Mouse (Mus musculus): ENCODE measurements around the gene Acsbg2. TPM values are rescaled to one million over a fixed set of nuclear protein-coding genes. Genes with fewer than 3 reads are reported as not detected.

Gene Acsbg2
- polyA plus RNA-seq, 1 experiment from 2014 or later, result not detected

- H3K4me3 ChIP-seq, result no peak overlapping the region
- no peak overlapping the region for H3K27ac ChIP-seq (replicated peaks)
- ATAC-seq (ENCODE audit: low read depth), result no peak
- no peaks in the 10 kb centered on the region for H3K9me3 ChIP-seq
- WGBS, result 91% methylated on average over 8 of the region's 8 CpGs
- H3K4me2 ChIP-seq, result no peak overlapping the region
- peaks cover 9% of the 10 kb centered on the region; the same call in 1 of the 2 replicates for H3K27me3 ChIP-seq
- H3K36me3 ChIP-seq, result no peaks in the 10 kb centered on the region
- 0 out of 2 replicates have a peak, but pooled peaks cover 3% of the 10 kb centered on the region for H3K4me1 ChIP-seq (replicated peaks)
- no peak overlapping the region for H3K9ac ChIP-seq
Measured at GRCm38 (mm10) chr17:56836336-56836735, 37.9 kb downstream of the Acsbg2 start.

- no peak for ATAC-seq (ENCODE audit: low read depth)
Measured at GRCm38 (mm10) chr17:56833381-56833780, 40.9 kb downstream of the Acsbg2 start.

GRCm38 (mm10) chr17:56832918-56833317 is 41.3 kb downstream of the Acsbg2 start:
- Histone ChIP-seq H3K4me3 (no peak overlapping the region), H3K27me3 (peaks cover 31% of the 10 kb centered on the region), H3K36me3 (no peaks in the 10 kb centered on the region), H3K4me2 (no peak overlapping the region), H3K9me3 (no peaks in the 10 kb centered on the region), H3K4me1 (replicated peaks) (peaks cover 20% of the 10 kb centered on the region), H3K9ac (no peak overlapping the region), H3K27ac (replicated peaks) (no peak overlapping the region)
- WGBS, result 86% methylated on average over 1 of the region's 1 CpGs
- ATAC-seq (ENCODE audit: low read depth), result no peak

More at GRCm38 (mm10) chr17:56833381-56833780, 40.9 kb downstream of the Acsbg2 start:
- WGBS, result 90% methylated on average over 1 of the region's 1 CpGs
- H3K9ac ChIP-seq, result no peak overlapping the region
- H3K36me3 ChIP-seq, result no peaks in the 10 kb centered on the region
- no peak overlapping the region for H3K4me2 ChIP-seq
- no peak overlapping the region for H3K27ac ChIP-seq (replicated peaks)
- H3K4me1 ChIP-seq (replicated peaks), result peaks cover 20% of the 10 kb centered on the region
- H3K27me3 ChIP-seq, result peaks cover 28% of the 10 kb centered on the region
- H3K4me3 ChIP-seq, result no peak overlapping the region
- H3K9me3 ChIP-seq, result no peaks in the 10 kb centered on the region

- H3K27me3 ChIP-seq, result peaks cover 33% of the 10 kb centered on the region
- H3K9me3 ChIP-seq, result no peaks in the 10 kb centered on the region
- no peaks in the 10 kb centered on the region for H3K36me3 ChIP-seq
- peak; percentile 99 for ATAC-seq (ENCODE audit: low read depth)
- under 1% methylated on average over 42 of the region's 42 CpGs for whole genome bisulfite sequencing
- peaks cover 20% of the 10 kb centered on the region for H3K4me1 ChIP-seq (replicated peaks)
- peak overlapping the region; percentile 62 for H3K4me3 ChIP-seq
- peak overlapping the region; percentile 76 for H3K4me2 ChIP-seq
- H3K9ac ChIP-seq, result peak overlapping the region; percentile 47; the same call in 1 of the 2 replicates
- H3K27ac ChIP-seq (replicated peaks), result no peak overlapping the region
Measured at GRCm38 (mm10) chr17:56831111-56831816, 43.0 kb downstream of the Acsbg2 start.

- Histone ChIP-seq H3K36me3 (no peaks in the 10 kb centered on the region), H3K9ac (peak within 1 kb of the TSS; percentile 68), H3K4me3 (peak within 1 kb of the TSS; percentile 62), H3K4me2 (peak within 1 kb of the TSS; percentile 76), H3K9me3 (no peaks in the 10 kb centered on the region), H3K4me1 (replicated peaks) (peaks cover 20% of the 10 kb centered on the region), H3K27ac (replicated peaks) (peak within 1 kb of the TSS; percentile 43; the same call in 1 of the 2 replicates), H3K27me3 (peaks cover 33% of the 10 kb centered on the region)
- WGBS, result under 1% methylated on average over 36 of the region's 62 CpGs
- ATAC-seq (ENCODE audit: low read depth), result peak; percentile 36; the same call in 1 of the 2 replicates
Measured at GRCm38 (mm10) chr17:56830411-56831110, 43.7 kb downstream of the Acsbg2 start, which contains the start of gene Rfx2. Gene Rfx2, minus strand, starts transcription at chr17:56831013.

- Histone ChIP-seq H3K9me3 (no peaks in the 10 kb centered on the region), H3K4me1 (replicated peaks) (peaks cover 20% of the 10 kb centered on the region), H3K9ac (peak overlapping the region; percentile 68), H3K27ac (replicated peaks) (no peak overlapping the region), H3K27me3 (peaks cover 33% of the 10 kb centered on the region), H3K36me3 (no peaks in the 10 kb centered on the region), H3K4me2 (peak overlapping the region; percentile 76), H3K4me3 (peak overlapping the region; percentile 62)
- no peak for ATAC-seq (ENCODE audit: low read depth)
- WGBS, result under 1% methylated on average over 27 of the region's 27 CpGs
Measured at GRCm38 (mm10) chr17:56829795-56830194, 44.5 kb downstream of the Acsbg2 start.

- no peak for ATAC-seq (ENCODE audit: low read depth)
- peaks cover 33% of the 10 kb centered on the region for H3K27me3 ChIP-seq
- WGBS, result 27% methylated on average over 11 of the region's 11 CpGs
- H3K4me3 ChIP-seq, result peak overlapping the region; percentile 62
- no peak overlapping the region for H3K27ac ChIP-seq (replicated peaks)
- peak overlapping the region; percentile 76 for H3K4me2 ChIP-seq
- H3K9me3 ChIP-seq, result no peaks in the 10 kb centered on the region
- H3K9ac ChIP-seq, result peak overlapping the region; percentile 68
- peaks cover 20% of the 10 kb centered on the region for H3K4me1 ChIP-seq (replicated peaks)
- no peaks in the 10 kb centered on the region for H3K36me3 ChIP-seq
Measured at GRCm38 (mm10) chr17:56829171-56829570, 45.1 kb downstream of the Acsbg2 start.

GRCm38 (mm10) chr17:56826718-56827117 is 47.5 kb downstream of the Acsbg2 start:
- Histone ChIP-seq H3K4me3 (no peak overlapping the region), H3K9ac (no peak overlapping the region), H3K9me3 (no peaks in the 10 kb centered on the region), H3K4me2 (no peak overlapping the region), H3K4me1 (replicated peaks) (peaks cover 19% of the 10 kb centered on the region), H3K36me3 (no peaks in the 10 kb centered on the region), H3K27ac (replicated peaks) (no peak overlapping the region), H3K27me3 (peaks cover 24% of the 10 kb centered on the region)
- ATAC-seq (ENCODE audit: low read depth), result no peak
- WGBS, result 90% methylated on average over 2 of the region's 2 CpGs

GRCm38 (mm10) chr17:56823352-56823751 is 50.9 kb downstream of the Acsbg2 start:
- no peak overlapping the region for H3K4me3 ChIP-seq
- WGBS, result 67% methylated on average over 2 of the region's 2 CpGs

GRCm38 (mm10) chr17:56822380-56822779 is 51.9 kb downstream of the Acsbg2 start:
- Histone ChIP-seq H3K9me3 (no peaks in the 10 kb centered on the region), H3K4me3 (no peak overlapping the region), H3K9ac (no peak overlapping the region), H3K4me2 (no peak overlapping the region), H3K27ac (replicated peaks) (no peak overlapping the region), H3K27me3 (no peaks in the 10 kb centered on the region), H3K36me3 (no peaks in the 10 kb centered on the region), H3K4me1 (replicated peaks) (peaks cover 18% of the 10 kb centered on the region)
- 87% methylated on average over 2 of the region's 2 CpGs for WGBS
- ATAC-seq (ENCODE audit: low read depth), result no peak

More at GRCm38 (mm10) chr17:56823352-56823751, 50.9 kb downstream of the Acsbg2 start:
- Histone ChIP-seq H3K9ac (no peak overlapping the region), H3K9me3 (no peaks in the 10 kb centered on the region), H3K4me2 (no peak overlapping the region), H3K4me1 (replicated peaks) (peaks cover 14% of the 10 kb centered on the region), H3K36me3 (no peaks in the 10 kb centered on the region), H3K27ac (replicated peaks) (no peak overlapping the region), H3K27me3 (peaks cover 5% of the 10 kb centered on the region)
- ATAC-seq (ENCODE audit: low read depth), result no peak

- peak overlapping the region; percentile 56 for H3K27ac ChIP-seq (replicated peaks)
- H3K4me1 ChIP-seq (replicated peaks), result peaks cover 30% of the 10 kb centered on the region
- 68% methylated on average over 8 of the region's 8 CpGs for WGBS
- H3K27me3 ChIP-seq, result 0 out of 2 replicates have a peak, but pooled peaks cover 4% of the 10 kb centered on the region
- no peak overlapping the region for H3K4me2 ChIP-seq
- no peak overlapping the region for H3K9ac ChIP-seq
- no peaks in the 10 kb centered on the region for H3K36me3 ChIP-seq
- H3K9me3 ChIP-seq, result no peaks in the 10 kb centered on the region
- no peak overlapping the region for H3K4me3 ChIP-seq
- peak; percentile 63 for ATAC-seq (ENCODE audit: low read depth)
Measured at GRCm38 (mm10) chr17:56819694-56820111, 54.5 kb downstream of the Acsbg2 start.

GRCm38 (mm10) chr17:56819032-56819545 is 55.2 kb downstream of the Acsbg2 start:
- 0 out of 2 replicates have a peak, but pooled peaks have one; percentile 34 for ATAC-seq (ENCODE audit: low read depth)
- no peak overlapping the region for H3K4me3 ChIP-seq
- WGBS, result 59% methylated on average over 6 of the region's 6 CpGs
- no peak overlapping the region for H3K4me2 ChIP-seq
- no peaks in the 10 kb centered on the region for H3K9me3 ChIP-seq
- peaks cover 36% of the 10 kb centered on the region for H3K4me1 ChIP-seq (replicated peaks)
- H3K27ac ChIP-seq (replicated peaks), result peak overlapping the region; percentile 56
- H3K9ac ChIP-seq, result no peak overlapping the region
- H3K27me3 ChIP-seq, result 0 out of 2 replicates have a peak, but pooled peaks cover 4% of the 10 kb centered on the region
- H3K36me3 ChIP-seq, result no peaks in the 10 kb centered on the region

Measured in neural tube, embryonic 13.5 days (tissue).